Mouse (Mus musculus): Measurements from ENCODE around the gene Snorc. TPM values are rescaled to one million over a fixed set of nuclear protein-coding genes. Genes with fewer than 3 reads are reported as not detected.
A peak's percentile ranks its signal among the peaks of the same experiment; 100 is the strongest.

Snorc gene
- total RNA-seq, 2 experiments from 2014 or later = not detected

GRCm38 (mm10) chr1:87509561-87510165, 39.6 kb downstream of the Snorc start, which contains the start of gene Neu2:
Gene Neu2, plus strand, starts transcription at chr1:87509889.
- DNase-seq (ENCODE audit: low spot score in 2 of 2) = no peak

- DNase-seq (ENCODE audit: low spot score in 2 of 2) = peak in 1 of 2 experiments; percentile 8
Measured at GRCm38 (mm10) chr1:87510166-87510691, 40.2 kb downstream of the Snorc start.

DNA sequence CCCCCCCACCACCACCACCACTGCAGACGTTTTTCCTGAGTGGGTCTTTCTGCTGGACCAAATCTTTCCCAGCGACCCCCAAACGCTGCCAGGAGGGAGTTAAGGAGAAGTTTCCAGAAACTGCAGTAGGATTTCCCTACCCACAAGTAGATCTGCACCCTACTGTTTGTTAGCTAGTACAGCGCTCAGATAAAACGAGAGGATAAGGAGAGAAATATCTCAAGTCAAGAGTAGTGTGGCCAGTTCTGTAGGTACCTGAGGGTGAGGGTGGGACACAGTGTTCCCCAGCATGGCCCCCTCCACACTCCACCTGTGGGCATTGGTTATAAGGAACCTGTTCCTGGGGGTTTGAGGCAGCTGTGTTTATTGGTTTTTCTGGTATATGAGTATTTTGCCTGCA, 40.8 kb downstream of the Snorc start:
- DNase-seq (ENCODE audit: low spot score in 2 of 2) = no peak

DNA sequence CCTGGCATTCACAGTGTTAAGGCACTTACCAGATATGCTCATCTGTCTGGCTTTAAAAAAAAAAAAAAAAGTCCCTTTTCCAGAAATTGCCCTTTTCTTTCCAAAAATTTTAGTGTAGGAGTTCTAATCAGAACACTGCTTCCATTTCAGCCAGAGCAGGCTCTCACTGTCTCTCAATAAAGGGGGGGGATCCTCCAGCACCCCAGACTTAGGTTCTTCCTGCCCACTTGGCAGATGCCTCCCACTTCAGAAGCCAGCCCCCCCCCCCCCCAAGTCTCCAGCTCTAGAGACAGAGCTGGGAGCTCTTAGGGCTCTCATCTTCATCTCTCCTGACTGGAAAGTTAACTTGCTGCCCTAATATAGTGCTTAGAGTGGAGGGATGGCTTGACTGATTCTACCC, 50.4 kb downstream of the Snorc start:
- no peak for DNase-seq (ENCODE audit: low spot score in 2 of 2)

DNA sequence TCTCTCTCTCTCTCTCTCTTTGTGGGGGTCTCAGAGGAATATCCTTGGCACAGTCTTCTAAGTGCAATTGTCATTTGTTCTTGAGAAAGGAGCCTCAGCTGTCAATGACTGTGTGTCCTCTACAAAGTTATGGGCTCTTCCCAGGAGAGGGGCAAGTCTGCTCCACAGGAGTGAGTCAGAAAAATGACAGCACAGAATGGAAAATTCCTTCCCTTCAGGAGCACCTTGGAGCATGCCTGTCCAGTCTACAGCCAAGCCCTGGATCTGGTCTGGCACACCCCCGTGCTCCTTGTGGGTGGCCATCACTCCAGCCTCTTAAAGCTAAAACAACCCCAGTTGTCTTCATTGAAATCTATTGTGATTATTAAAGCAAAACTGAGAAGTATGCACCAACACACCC, 51.5 kb downstream of the Snorc start:
- no peak for DNase-seq (ENCODE audit: low spot score in 2 of 2)

- no peak for DNase-seq (ENCODE audit: low spot score in 2 of 2)
Measured at GRCm38 (mm10) chr1:87525041-87525440, 55.0 kb downstream of the Snorc start.

Other genes starting within 250 kb of the Snorc start
- gene Efhd1, start 205.9 kb upstream of the Snorc start, total RNA-seq (2021) = 100 to 1,000 TPM; 201 to 207 TPM
- 10 to 100 TPM; 73.9 to 84.0 TPM for gene Gigyf2, start 143.3 kb upstream of the Snorc start, total RNA-seq (2021)
- not detected for gene Kcnj13, start 75.5 kb upstream of the Snorc start, total RNA-seq (2021)
- gene Neu2, start 39.6 kb downstream of the Snorc start, total RNA-seq (2021) = under 1 TPM; 0.22 to 0.23 TPM
- 1 to 10 TPM; 2.0 to 2.2 TPM for gene Ngef, start 103.6 kb downstream of the Snorc start, total RNA-seq (2021)
- 10 to 100 TPM; 21.5 to 22.3 TPM for gene Inpp5d, start 150.0 kb downstream of the Snorc start, total RNA-seq (2021)